Mouse (Mus musculus): ENCODE data around the gene Hras. TPM values are rescaled to one million over a fixed set of nuclear protein-coding genes. Genes with fewer than 3 reads are reported as not detected.
A peak's percentile ranks its signal among the peaks of the same experiment; 100 is the strongest.

Gene Hras
- polyA plus RNA-seq (2015; fragmentation: Nextera tagmentation; extraction: Ambion mirVana): 67.2 and 73.9 TPM in 2 replicates

GRCm38 (mm10) chr7:141193948-141194347 is at the start of gene Hras, which contains the start of gene Lrrc56:
Gene Hras (minus strand): TSS chr7:141194005.
Gene Lrrc56 (plus strand): TSS chr7:141194157.
- H3K36me3 ChIP-seq (ENCODE audit: poor library complexity, severe bottlenecking): peaks cover 35% of the 10 kb centered on the region
- H3K4me1 ChIP-seq: peaks cover 24% of the 10 kb centered on the region
- peak within 1 kb of the TSS; percentile 96 for H3K4me2 ChIP-seq
- no peaks in the 10 kb centered on the region for H3K9me3 ChIP-seq (replicated peaks)
- peak within 1 kb of the TSS; percentile 92 for H3K4me3 ChIP-seq
- H3K9ac ChIP-seq: peak within 1 kb of the TSS; percentile 96
- WGBS: under 1% methylated on average over 25 of the region's 39 CpGs
- peak; percentile 95 for ATAC-seq
- H3K27ac ChIP-seq: peak within 1 kb of the TSS; percentile 76
- no peaks in the 10 kb centered on the region for H3K27me3 ChIP-seq

- Histone ChIP-seq H3K27me3 (no peaks in the 10 kb centered on the region), H3K4me2 (no peak overlapping the region), H3K27ac (no peak overlapping the region), H3K9ac (no peak overlapping the region), H3K4me1 (peaks cover 23% of the 10 kb centered on the region), H3K9me3 (replicated peaks) (no peaks in the 10 kb centered on the region), H3K4me3 (no peak overlapping the region), H3K36me3 (ENCODE audit: poor library complexity, severe bottlenecking) (peaks cover 61% of the 10 kb centered on the region)
- WGBS: 92% methylated on average over 10 of the region's 10 CpGs
- ATAC-seq: no peak
These were observed 37.7 kb upstream of the Hras start for GRCm38 (mm10) chr7:141231551-141231950.

- no peak overlapping the region for H3K9ac ChIP-seq
- H3K36me3 ChIP-seq (ENCODE audit: poor library complexity, severe bottlenecking): peaks cover 58% of the 10 kb centered on the region
- no peaks in the 10 kb centered on the region for H3K27me3 ChIP-seq
- H3K27ac ChIP-seq: no peak overlapping the region
- peaks cover 23% of the 10 kb centered on the region for H3K4me1 ChIP-seq
- no peak overlapping the region for H3K4me2 ChIP-seq
- no peaks in the 10 kb centered on the region for H3K9me3 ChIP-seq (replicated peaks)
- 88% methylated on average over 3 of the region's 3 CpGs for WGBS
- no peak for ATAC-seq
- H3K4me3 ChIP-seq: no peak overlapping the region
These were observed 37.3 kb upstream of the Hras start for GRCm38 (mm10) chr7:141231111-141231510.

GRCm38 (mm10) chr7:141230570-141230969 is 36.8 kb upstream of the Hras start:
- Histone ChIP-seq H3K27me3 (no peaks in the 10 kb centered on the region), H3K9ac (no peak overlapping the region), H3K9me3 (replicated peaks) (no peaks in the 10 kb centered on the region), H3K27ac (no peak overlapping the region), H3K36me3 (ENCODE audit: poor library complexity, severe bottlenecking) (peaks cover 52% of the 10 kb centered on the region), H3K4me1 (peaks cover 23% of the 10 kb centered on the region), H3K4me3 (peak overlapping the region; percentile 100; the same call in 1 of the 2 replicates), H3K4me2 (peak overlapping the region; percentile 99)
- 92% methylated on average over 4 of the region's 4 CpGs for WGBS
- ATAC-seq: no peak

DNA sequence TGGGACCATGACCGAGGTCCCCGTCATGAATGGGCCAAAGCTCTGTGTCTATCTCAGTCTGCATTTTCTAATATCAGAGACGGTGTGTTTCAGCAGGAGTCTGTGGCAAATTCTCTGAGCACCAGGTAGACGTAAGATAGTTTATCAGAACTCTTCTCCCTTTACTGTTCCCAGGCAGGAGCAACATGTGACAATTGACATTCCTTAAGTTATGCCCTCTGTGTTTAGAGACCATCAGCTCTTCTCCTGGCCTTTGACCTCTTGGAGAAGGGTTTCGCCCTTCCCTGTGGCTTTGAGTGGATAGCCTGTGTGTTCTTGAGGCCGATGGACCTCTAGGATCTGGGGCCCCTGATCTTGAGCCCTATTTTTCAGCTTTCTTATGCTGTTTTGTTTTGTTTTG is 35.9 kb upstream of the Hras start:
- no peak for ATAC-seq
- Histone ChIP-seq H3K9ac (peak overlapping the region; percentile 98), H3K4me3 (peak overlapping the region; percentile 100), H3K27me3 (no peaks in the 10 kb centered on the region), H3K27ac (no peak overlapping the region), H3K36me3 (ENCODE audit: poor library complexity, severe bottlenecking) (peaks cover 44% of the 10 kb centered on the region), H3K9me3 (replicated peaks) (no peaks in the 10 kb centered on the region), H3K4me1 (peaks cover 23% of the 10 kb centered on the region), H3K4me2 (peak overlapping the region; percentile 99)
- 65% methylated on average over 6 of the region's 6 CpGs for WGBS

- peaks cover 31% of the 10 kb centered on the region for H3K36me3 ChIP-seq (ENCODE audit: poor library complexity, severe bottlenecking)
- peak within 1 kb of the TSS; percentile 93 for H3K27ac ChIP-seq
- peak; percentile 94 for ATAC-seq
- H3K27me3 ChIP-seq: no peaks in the 10 kb centered on the region
- under 1% methylated on average over 76 of the region's 76 CpGs for WGBS
- H3K9ac ChIP-seq: peak within 1 kb of the TSS; percentile 98
- H3K9me3 ChIP-seq (replicated peaks): no peaks in the 10 kb centered on the region
- peak within 1 kb of the TSS; percentile 100 for H3K4me3 ChIP-seq
- peak within 1 kb of the TSS; percentile 99 for H3K4me2 ChIP-seq
- H3K4me1 ChIP-seq: peaks cover 23% of the 10 kb centered on the region
These were observed 34.7 kb upstream of the Hras start, which contains the start of gene Phrf1 for GRCm38 (mm10) chr7:141228279-141229067. Gene Phrf1 (plus strand): TSS chr7:141228784.

DNA sequence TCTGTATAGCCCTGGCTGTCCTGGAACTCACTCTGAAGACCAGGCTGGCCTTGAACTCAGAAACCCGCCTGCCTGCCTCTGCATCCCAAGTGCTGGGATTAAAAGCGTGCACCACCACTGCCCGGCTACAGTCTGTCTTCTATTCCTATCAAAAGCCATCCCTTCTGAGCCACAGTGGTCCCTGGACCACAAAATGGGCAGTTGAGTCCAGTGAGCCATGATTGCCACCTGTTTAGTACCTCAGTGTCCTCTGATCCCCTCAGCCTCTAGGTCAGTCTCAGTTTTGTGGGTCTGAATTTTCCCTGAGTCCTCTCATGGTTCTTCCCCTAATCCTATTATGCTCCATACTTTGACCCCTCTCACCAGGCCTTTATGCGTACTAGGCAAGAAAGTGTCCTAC is 34.0 kb upstream of the Hras start:
- H3K9me3 ChIP-seq (replicated peaks): no peaks in the 10 kb centered on the region
- H3K27me3 ChIP-seq: no peaks in the 10 kb centered on the region
- H3K4me2 ChIP-seq: peak overlapping the region; percentile 99; the same call in 1 of the 2 replicates
- H3K4me3 ChIP-seq: peak overlapping the region; percentile 100
- no peak for ATAC-seq
- peaks cover 24% of the 10 kb centered on the region for H3K36me3 ChIP-seq (ENCODE audit: poor library complexity, severe bottlenecking)
- H3K4me1 ChIP-seq: peaks cover 23% of the 10 kb centered on the region
- H3K27ac ChIP-seq: peak overlapping the region; percentile 93; the same call in 1 of the 2 replicates
- no peak overlapping the region; the same call in 1 of the 2 replicates for H3K9ac ChIP-seq
- WGBS: 77% methylated on average over 4 of the region's 4 CpGs

- peaks cover 12% of the 10 kb centered on the region for H3K36me3 ChIP-seq (ENCODE audit: poor library complexity, severe bottlenecking)
- 84% methylated on average over 6 of the region's 6 CpGs for WGBS
- no peak overlapping the region for H3K9ac ChIP-seq
- no peaks in the 10 kb centered on the region for H3K9me3 ChIP-seq (replicated peaks)
- H3K27ac ChIP-seq: no peak overlapping the region
- H3K4me2 ChIP-seq: no peak overlapping the region
- H3K4me3 ChIP-seq: no peak overlapping the region
- ATAC-seq: no peak
- no peaks in the 10 kb centered on the region for H3K27me3 ChIP-seq
- H3K4me1 ChIP-seq: peaks cover 32% of the 10 kb centered on the region
These were observed 32.7 kb upstream of the Hras start for GRCm38 (mm10) chr7:141226535-141226934.

DNA sequence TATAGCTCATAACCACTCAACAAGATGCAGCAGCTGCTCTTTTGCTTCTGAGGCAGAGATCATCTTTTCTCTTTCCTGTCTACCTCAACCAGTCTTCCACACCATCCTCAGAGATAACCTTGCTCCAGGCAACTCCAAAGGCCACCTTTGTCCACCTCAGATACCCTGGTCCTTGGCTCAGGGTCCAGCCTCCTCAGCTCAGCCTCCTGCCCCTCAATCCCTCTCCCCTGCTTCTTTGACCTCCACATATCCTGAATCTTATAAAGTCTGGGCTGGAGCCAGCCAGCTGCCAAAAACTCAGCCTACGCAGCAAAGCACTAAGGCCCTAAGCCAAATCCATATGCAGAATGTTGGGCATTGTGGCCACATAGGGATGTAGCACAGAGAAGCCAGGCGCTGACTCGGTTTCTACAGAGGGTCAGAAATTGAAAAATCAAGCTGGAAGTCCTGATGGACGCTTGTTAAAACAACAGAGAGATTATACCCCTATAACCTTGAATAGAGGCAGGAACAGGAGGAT is 29.0 kb upstream of the Hras start:
- no peaks in the 10 kb centered on the region for H3K9me3 ChIP-seq (replicated peaks)
- no peak for ATAC-seq
- H3K27ac ChIP-seq: peak overlapping the region; percentile 74
- H3K9ac ChIP-seq: 0 out of 2 replicates have a peak overlapping the region, but pooled peaks have one; percentile 51
- H3K4me3 ChIP-seq: no peak overlapping the region
- peaks cover 7% of the 10 kb centered on the region for H3K36me3 ChIP-seq (ENCODE audit: poor library complexity, severe bottlenecking)
- peaks cover 25% of the 10 kb centered on the region for H3K4me1 ChIP-seq
- 92% methylated on average over 4 of the region's 4 CpGs for WGBS
- H3K4me2 ChIP-seq: peak overlapping the region; percentile 79; the same call in 1 of the 2 replicates
- no peaks in the 10 kb centered on the region for H3K27me3 ChIP-seq

DNA sequence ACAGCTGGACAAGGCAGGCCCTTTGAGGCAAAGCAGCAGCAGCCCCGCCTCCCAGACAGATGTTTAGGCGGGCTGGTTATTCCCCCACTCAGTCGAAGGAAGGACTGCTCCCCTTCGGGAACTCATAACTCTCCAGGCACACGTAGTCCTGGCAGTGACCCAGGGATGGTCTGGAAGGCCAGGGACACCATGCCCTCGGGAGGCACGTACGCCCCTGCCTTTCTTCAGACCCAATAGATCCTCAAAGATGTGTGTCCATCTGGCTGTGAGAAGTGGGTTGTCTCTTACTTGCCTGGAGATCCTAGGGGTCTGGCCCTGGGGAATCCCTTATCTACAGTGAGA is 28.3 kb upstream of the Hras start:
- Histone ChIP-seq H3K4me1 (peaks cover 25% of the 10 kb centered on the region), H3K9me3 (replicated peaks) (no peaks in the 10 kb centered on the region), H3K4me3 (peak overlapping the region; percentile 43), H3K4me2 (peak overlapping the region; percentile 79), H3K27ac (peak overlapping the region; percentile 74), H3K36me3 (ENCODE audit: poor library complexity, severe bottlenecking) (peaks cover 12% of the 10 kb centered on the region), H3K9ac (peak overlapping the region; percentile 51), H3K27me3 (no peaks in the 10 kb centered on the region)
- WGBS: 11% methylated on average over 8 of the region's 8 CpGs
- ATAC-seq: no peak

GRCm38 (mm10) chr7:141221249-141222125 is 27.7 kb upstream of the Hras start:
- peak overlapping the region; percentile 43 for H3K4me3 ChIP-seq
- no peaks in the 10 kb centered on the region for H3K9me3 ChIP-seq (replicated peaks)
- WGBS: 1% methylated on average over 43 of the region's 44 CpGs
- ATAC-seq: peak; percentile 97
- H3K9ac ChIP-seq: peak overlapping the region; percentile 68
- H3K27ac ChIP-seq: peak overlapping the region; percentile 74
- H3K27me3 ChIP-seq: no peaks in the 10 kb centered on the region
- H3K4me2 ChIP-seq: peak overlapping the region; percentile 79
- peaks cover 29% of the 10 kb centered on the region for H3K4me1 ChIP-seq
- peaks cover 12% of the 10 kb centered on the region for H3K36me3 ChIP-seq (ENCODE audit: poor library complexity, severe bottlenecking)

All from forebrain, embryonic 13.5 days (tissue).